Mouse (Mus musculus): Measurements from ENCODE around the gene Rrp1. TPM values are rescaled to one million over a fixed set of nuclear protein-coding genes. Genes with fewer than 3 reads are reported as not detected.

Rrp1 gene
- polyA plus RNA-seq, 1 experiment from 2014 or later, result 336 TPM

- Histone ChIP-seq H3K9ac (peak overlapping the region; percentile 99), H3K27me3 (ENCODE audit: control insufficient read depth, insufficient read depth, low read length) (no peaks in the 10 kb centered on the region), H3K4me3 (replicated peaks; ENCODE audit: low read length) (peak overlapping the region; percentile 82), H3K27ac (no peak overlapping the region), H3K9me3 (ENCODE audit: control insufficient read depth, low read length) (no peaks in the 10 kb centered on the region), H3K4me2 (replicated peaks) (peak overlapping the region; percentile 92), H3K36me3 (replicated peaks; ENCODE audit: control insufficient read depth, insufficient read depth) (no peaks in the 10 kb centered on the region), H3K4me1 (replicated peaks; ENCODE audit: control insufficient read depth, insufficient read depth, low read length) (peaks cover 24% of the 10 kb centered on the region)
- DNase-seq (ENCODE audit: low spot score) (no peak), ATAC-seq (ENCODE audit: low FRiP score) (no peak)
- WGBS, result 33% methylated on average over 6 of the region's 6 CpGs
These were observed 61.9 kb downstream of the Rrp1 start for GRCm38 (mm10) chr10:78350796-78351556.

Small RNA genes within 50 kb of the gene (microRNA-seq; reads per million reads assigned to microRNA genes)
- gene Mir6410 (not detected), gene Mir6907 (1.5 reads per million), gene Mir6908 (0.81 reads per million)

Other genes starting within 250 kb of the Rrp1 start
- 17.3 and 22.0 TPM in 2 replicates for gene D10Jhu81e, start 243.3 kb downstream of the Rrp1 start, polyA plus RNA-seq (2014; fragmentation: Nextera tagmentation; extraction: Ambion mirVana)
- gene Pwp2, start 227.9 kb downstream of the Rrp1 start, polyA plus RNA-seq (2014; fragmentation: Nextera tagmentation; extraction: Ambion mirVana), result 13.5 and 15.8 TPM in 2 replicates
- 35.5 and 39.7 TPM in 2 replicates for gene Trappc10, start 168.4 kb downstream of the Rrp1 start, polyA plus RNA-seq (2014; fragmentation: Nextera tagmentation; extraction: Ambion mirVana)
- 80.3 and 81.5 TPM in 2 replicates for gene Agpat3, start 60.6 kb downstream of the Rrp1 start, polyA plus RNA-seq (2014; fragmentation: Nextera tagmentation; extraction: Ambion mirVana)
- gene Cstb, start 12.6 kb upstream of the Rrp1 start, polyA plus RNA-seq (2014; fragmentation: Nextera tagmentation; extraction: Ambion mirVana), result 97.3 and 119 TPM in 2 replicates
- gene Pdxk, start 51.9 kb upstream of the Rrp1 start, polyA plus RNA-seq (2014; fragmentation: Nextera tagmentation; extraction: Ambion mirVana), result 30.0 and 32.9 TPM in 2 replicates
- gene Olfr1358, start 104.4 kb upstream of the Rrp1 start, polyA plus RNA-seq (2014; fragmentation: Nextera tagmentation; extraction: Ambion mirVana), result not detected in 2 replicates
- gene Ilvbl, start 161.3 kb upstream of the Rrp1 start, polyA plus RNA-seq (2014; fragmentation: Nextera tagmentation; extraction: Ambion mirVana), result 42.7 and 46.0 TPM in 2 replicates
- gene Syde1, start 178.9 kb upstream of the Rrp1 start, polyA plus RNA-seq (2014; fragmentation: Nextera tagmentation; extraction: Ambion mirVana), result 3.6 and 4.2 TPM in 2 replicates
- gene Olfr1357, start 205.0 kb upstream of the Rrp1 start, polyA plus RNA-seq (2014; fragmentation: Nextera tagmentation; extraction: Ambion mirVana), result not detected in 2 replicates